Mouse (Mus musculus): ENCODE results near the gene Pard6b.

GRCm38 (mm10) chr2:168119123-168119522, 38.3 kb downstream of the Pard6b start:
- TF ChIP-seq POLR2A (IDR thresholded peaks at IDR 0.05; ENCODE audit: insufficient read depth, low read depth, low read length) (no peak), CTCF (IDR thresholded peaks at IDR 0.05; ENCODE audit: insufficient read depth, low read depth, low read length) (no peak)

Measured in olfactory bulb, adult 2 months (tissue).